Mouse (Mus musculus) liver, embryonic 15.5 days (tissue): ENCODE data around the gene Sephs2. TPM values are rescaled to one million over a fixed set of nuclear protein-coding genes. Genes with fewer than 3 reads are reported as not detected.
A peak's percentile ranks its signal among the peaks of the same experiment; 100 is the strongest.
"Not testable (repeated sequence)": the region's sequence is repeated elsewhere in the genome, so short reads cannot be mapped to it uniquely, and the experiment has no call there.

ENCODE experiments used
- ATAC-seq: fragments of 200-750 bp; cut with Nextera tagmentation; 2 replicates; pipeline ENCODE4 v1.8.0; 2017; ENCODE audit warnings: moderate number of reproducible peaks, mild to moderate bottlenecking, moderate library complexity; ENCODE audit not compliant: insufficient read depth
- H3K27ac ChIP-seq: fragments of 300-500 bp; sonication (generic); replicated peaks from 2 replicates; pipeline ENCODE4 v1.5.1; 2015; ENCODE audit warnings: mild to moderate bottlenecking, inconsistent platforms
- H3K27me3 ChIP-seq: fragments of 300-500 bp; sonication (generic); 2 replicates; pipeline ENCODE4 v1.6.1; 2015; ENCODE audit warnings: mild to moderate bottlenecking, inconsistent platforms
- H3K36me3 ChIP-seq: fragments of 300-500 bp; sonication (generic); replicated peaks from 2 replicates; pipeline ENCODE4 v1.6.1; 2015; ENCODE audit warnings: moderate library complexity, mild to moderate bottlenecking, inconsistent platforms
- H3K4me1 ChIP-seq: fragments of 300-500 bp; sonication (generic); replicated peaks from 2 replicates; pipeline ENCODE4 v1.6.1; 2015; ENCODE audit warnings: inconsistent platforms
- H3K4me2 ChIP-seq: fragments of 300-500 bp; sonication (generic); 2 replicates; pipeline ENCODE4 v1.6.1; 2015; ENCODE audit warnings: moderate library complexity, mild to moderate bottlenecking, inconsistent platforms
- H3K4me3 ChIP-seq: fragments of 300-500 bp; sonication (generic); replicated peaks from 2 replicates; pipeline ENCODE4 v1.5.1; 2015; ENCODE audit warnings: mild to moderate bottlenecking, inconsistent platforms
- H3K9ac ChIP-seq: fragments of 300-500 bp; sonication (generic); 2 replicates; pipeline ENCODE4 v1.6.1; 2015; ENCODE audit warnings: moderate library complexity, mild to moderate bottlenecking, inconsistent platforms
- H3K9me3 ChIP-seq: fragments of 300-500 bp; sonication (generic); replicated peaks from 2 replicates; pipeline ENCODE4 v1.6.1; 2016; ENCODE audit warnings: inconsistent platforms
- WGBS: fragments of 180-500 bp; shearing (Covaris S2); methylation state at CpG from one replicate; pipeline ENCODE4 v1.1.7; 2015; ENCODE audit warnings: mixed read lengths; ENCODE audit not compliant: insufficient replicate concordance; 5-methylcytosine and 5-hydroxymethylcytosine counted together
- polyA plus RNA-seq: library from polyadenylated mRNA; unstranded; fragments of >200 nt; fragmentation: Nextera tagmentation; extraction: Ambion mirVana; gene quantifications from 2 replicates; pipeline ENCODE4 v1.2.1, GENCODE M21; 2015

The Sephs2 gene
- polyA plus RNA-seq, 1 experiment from 2014 or later, result 162 TPM

GRCm38 (mm10) chr7:127253821-127254769 lies 19.8 kb downstream of the Sephs2 start:
- H3K9me3 ChIP-seq, result no peaks in the 10 kb centered on the region
- H3K36me3 ChIP-seq, result peaks cover 26% of the 10 kb centered on the region
- H3K9ac ChIP-seq, result peak overlapping the region; percentile 69
- under 1% methylated on average over 136 of the region's 136 CpGs for WGBS
- H3K27ac ChIP-seq, result peak overlapping the region; percentile 91
- peak; percentile 93 for ATAC-seq
- no peaks in the 10 kb centered on the region for H3K27me3 ChIP-seq
- peaks cover 57% of the 10 kb centered on the region for H3K4me1 ChIP-seq
- peak overlapping the region; percentile 91 for H3K4me2 ChIP-seq
- peak overlapping the region; percentile 73 for H3K4me3 ChIP-seq

DNA sequence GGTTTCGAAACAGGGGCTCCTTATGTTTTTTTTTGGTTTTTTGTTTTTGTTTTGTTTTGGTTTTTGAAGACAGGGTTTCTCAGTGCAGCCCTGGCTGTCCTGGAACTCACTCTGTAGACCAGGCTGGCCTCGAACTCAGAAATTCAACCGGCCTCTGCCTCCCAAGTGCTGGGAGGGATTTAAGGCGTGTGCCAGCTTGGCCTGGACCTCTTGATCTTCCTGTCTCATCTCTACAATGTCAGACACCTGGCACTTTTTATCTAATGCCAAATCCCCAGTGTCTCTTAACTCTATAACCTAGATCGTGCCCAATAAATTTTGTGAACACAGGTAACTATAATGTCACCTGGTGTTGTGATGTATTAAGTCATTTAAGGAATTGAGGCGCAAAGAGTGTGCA lies 20.5 kb downstream of the Sephs2 start:
- H3K4me2 ChIP-seq, result peak overlapping the region; percentile 91
- 66% methylated on average over 6 of the region's 6 CpGs for WGBS
- H3K36me3 ChIP-seq, result peaks cover 21% of the 10 kb centered on the region
- H3K27me3 ChIP-seq, result no peaks in the 10 kb centered on the region
- peak overlapping the region; percentile 73 for H3K4me3 ChIP-seq
- peaks cover 50% of the 10 kb centered on the region for H3K4me1 ChIP-seq
- H3K9me3 ChIP-seq, result no peaks in the 10 kb centered on the region
- ATAC-seq, result no peak
- H3K9ac ChIP-seq, result peak overlapping the region; percentile 69
- H3K27ac ChIP-seq, result peak overlapping the region; percentile 91

GRCm38 (mm10) chr7:127252414-127252813 lies 21.4 kb downstream of the Sephs2 start:
- Histone ChIP-seq H3K4me2 (no peak overlapping the region), H3K9ac (no peak overlapping the region), H3K27me3 (no peaks in the 10 kb centered on the region), H3K4me1 (peaks cover 47% of the 10 kb centered on the region), H3K36me3 (peaks cover 21% of the 10 kb centered on the region), H3K9me3 (no peaks in the 10 kb centered on the region), H3K27ac (no peak overlapping the region), H3K4me3 (no peak overlapping the region)
- 48% methylated on average over 2 of the region's 2 CpGs for WGBS
- no peak for ATAC-seq

DNA sequence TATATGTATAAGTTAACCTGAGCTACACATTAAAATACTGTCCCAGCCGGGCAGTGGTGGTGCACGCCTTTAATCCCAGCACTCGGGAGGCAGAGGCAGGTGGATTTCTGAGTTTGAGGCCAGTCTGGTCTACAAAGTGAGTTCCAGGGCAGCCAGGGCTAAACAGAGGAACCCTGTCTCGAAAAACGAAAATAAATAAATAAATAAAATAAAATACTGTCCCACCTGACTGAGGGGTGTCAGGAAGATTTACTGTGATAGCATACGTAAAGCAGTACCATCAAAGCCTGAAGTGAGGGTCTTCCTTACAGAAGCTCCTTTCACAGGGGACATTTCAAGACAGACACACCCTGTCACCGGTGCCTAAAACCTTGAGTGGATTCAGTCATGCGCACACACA lies 23.3 kb downstream of the Sephs2 start:
- H3K27me3 ChIP-seq, H3K4me2 ChIP-seq: not testable (repeated sequence)
- 78% methylated on average over 8 of the region's 8 CpGs for WGBS

DNA sequence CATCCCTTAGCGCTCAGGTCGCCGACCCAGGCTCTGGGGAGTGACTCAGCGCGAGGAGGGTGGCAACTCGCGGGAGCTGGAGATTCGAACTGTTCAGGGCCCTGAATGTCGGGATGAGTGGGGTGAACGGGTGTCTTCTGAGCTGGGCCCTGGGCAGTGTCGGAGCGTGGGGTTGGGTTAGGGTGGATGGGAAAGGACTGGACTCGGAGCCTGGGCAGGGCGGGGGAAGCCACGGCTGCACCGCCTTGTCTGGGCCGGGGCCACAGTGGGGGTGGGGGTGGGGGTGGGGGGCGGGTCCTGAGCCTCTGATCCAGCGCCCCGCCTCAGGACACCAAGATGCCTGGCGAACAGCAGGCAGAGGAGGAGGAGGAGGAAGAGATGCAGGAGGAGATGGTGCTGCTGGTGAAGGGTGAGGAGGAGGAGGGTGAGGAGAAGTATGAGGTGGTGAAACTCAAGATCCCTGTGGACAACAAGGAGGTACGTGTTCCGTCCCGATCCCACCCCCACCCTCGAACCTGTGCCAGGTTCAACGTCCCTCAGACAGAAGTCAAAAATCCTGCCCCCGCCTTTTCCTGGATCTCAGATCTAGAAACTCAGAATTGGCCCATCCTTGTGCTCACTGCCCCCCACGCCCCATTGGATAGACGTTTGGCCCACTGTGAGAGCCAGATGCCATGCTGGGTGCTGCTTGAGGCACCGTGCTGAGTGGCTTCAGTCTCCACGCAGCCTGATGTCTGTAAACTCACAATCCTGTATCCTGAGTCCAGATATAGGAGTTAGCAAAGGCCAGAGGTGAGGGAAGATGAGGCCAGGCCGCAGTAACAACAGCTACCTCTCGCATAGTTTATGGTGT lies 29.0 kb downstream of the Sephs2 start:
- peak overlapping the region; percentile 88 for H3K9ac ChIP-seq
- peak overlapping the region; percentile 100 for H3K4me2 ChIP-seq
- 11% methylated on average over 32 of the region's 33 CpGs for WGBS
- H3K4me3 ChIP-seq, result peak overlapping the region; percentile 84
- peaks cover 4% of the 10 kb centered on the region; the same call in 1 of the 2 replicates for H3K36me3 ChIP-seq
- H3K9me3 ChIP-seq, result no peaks in the 10 kb centered on the region
- H3K27ac ChIP-seq, result peak overlapping the region; percentile 91
- ATAC-seq, result peak; percentile 50; the same call in 1 of the 2 replicates
- no peaks in the 10 kb centered on the region for H3K27me3 ChIP-seq
- peaks cover 35% of the 10 kb centered on the region for H3K4me1 ChIP-seq

More for the DNA sequence above, 23.3 kb downstream of the Sephs2 start:
- not testable (repeated sequence) for H3K9me3 ChIP-seq, H3K4me3 ChIP-seq, ATAC-seq, H3K9ac ChIP-seq, H3K36me3 ChIP-seq, H3K27ac ChIP-seq
- peaks cover 43% of the 10 kb centered on the region for H3K4me1 ChIP-seq

DNA sequence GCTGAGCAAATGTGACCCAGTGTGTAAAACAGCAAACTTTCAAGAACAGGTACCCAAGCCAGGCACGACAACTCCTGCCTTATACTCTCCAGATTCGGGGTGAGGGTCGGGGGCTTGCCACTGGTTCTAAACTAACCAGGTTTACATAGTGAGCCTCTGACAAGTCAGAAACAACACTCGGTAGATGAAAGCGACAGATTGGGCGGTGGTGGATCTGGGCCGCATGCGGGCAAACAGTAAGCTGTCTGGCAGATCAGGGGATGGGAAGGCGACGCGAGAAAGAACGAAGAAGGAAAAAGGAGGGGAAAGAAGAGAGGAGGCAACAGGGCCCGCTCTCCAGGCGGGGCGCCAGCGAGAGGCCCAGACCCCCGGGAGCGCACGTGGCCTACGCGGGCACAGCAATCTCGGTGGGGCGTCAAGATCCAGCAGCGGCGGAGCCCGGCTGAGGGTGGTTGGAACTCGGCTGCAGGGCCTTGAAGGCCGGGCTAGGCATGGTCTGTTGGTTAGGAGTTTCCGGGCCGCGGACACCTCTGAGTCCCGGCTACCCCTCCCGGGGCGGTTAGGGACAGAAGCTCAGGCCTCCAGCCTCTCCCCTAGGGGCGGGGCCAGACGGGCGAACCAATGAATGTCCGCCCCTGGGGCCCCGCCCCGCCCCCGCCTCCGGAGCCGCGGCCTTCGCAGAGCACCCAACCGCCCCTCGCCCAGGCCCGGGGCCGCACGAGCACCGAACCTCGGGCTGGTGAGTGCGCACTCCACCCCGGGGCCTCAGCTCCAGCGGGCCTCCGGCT lies 29.8 kb downstream of the Sephs2 start, which contains the start of gene Zfp771:
Gene Zfp771 (plus strand): TSS at position 405 of the 788 bp plus-strand sequence.
- peak within 1 kb of the TSS; percentile 88 for H3K9ac ChIP-seq
- ATAC-seq, result peak; percentile 94
- no peaks in the 10 kb centered on the region for H3K9me3 ChIP-seq
- 2% methylated on average over 56 of the region's 56 CpGs for WGBS
- H3K4me2 ChIP-seq, result peak within 1 kb of the TSS; percentile 100
- peak within 1 kb of the TSS; percentile 91 for H3K27ac ChIP-seq
- peak within 1 kb of the TSS; percentile 84 for H3K4me3 ChIP-seq
- H3K27me3 ChIP-seq, result no peaks in the 10 kb centered on the region
- peaks cover 35% of the 10 kb centered on the region for H3K4me1 ChIP-seq
- no peaks in the 10 kb centered on the region for H3K36me3 ChIP-seq

DNA sequence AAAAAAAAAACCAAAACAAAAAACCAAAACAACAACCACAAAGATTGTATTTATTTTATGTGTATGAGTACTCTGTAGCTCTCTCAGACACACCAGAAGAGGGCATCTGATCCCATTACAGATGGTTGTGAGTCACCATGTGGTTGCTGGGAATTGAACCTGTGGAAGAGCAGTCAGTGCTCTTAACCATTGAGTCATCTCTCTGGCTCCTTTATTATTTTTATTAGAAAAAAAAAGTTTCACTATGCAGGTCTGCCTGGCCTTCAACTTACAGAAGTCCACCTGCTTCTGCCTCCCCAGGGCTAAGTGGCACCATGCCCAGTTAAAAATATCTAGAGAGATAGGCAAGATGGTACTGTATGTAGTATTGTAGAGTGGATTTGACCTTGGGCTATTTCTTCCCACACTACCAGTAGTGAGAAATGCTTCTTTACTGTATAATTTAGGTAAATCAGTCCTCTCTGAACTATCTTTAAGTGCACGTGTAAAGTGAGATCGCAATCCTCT lies 30.4 kb downstream of the Sephs2 start:
- Histone ChIP-seq H3K27me3 (no peaks in the 10 kb centered on the region), H3K4me2 (peak overlapping the region; percentile 100), H3K4me1 (peaks cover 35% of the 10 kb centered on the region), H3K27ac (peak overlapping the region; percentile 91; the same call in 1 of the 2 replicates), H3K9ac (no peak overlapping the region), H3K36me3 (no peaks in the 10 kb centered on the region), H3K4me3 (peak overlapping the region; percentile 84), H3K9me3 (no peaks in the 10 kb centered on the region)
- 27% methylated on average over 2 of the region's 2 CpGs for WGBS
- ATAC-seq, result no peak

DNA sequence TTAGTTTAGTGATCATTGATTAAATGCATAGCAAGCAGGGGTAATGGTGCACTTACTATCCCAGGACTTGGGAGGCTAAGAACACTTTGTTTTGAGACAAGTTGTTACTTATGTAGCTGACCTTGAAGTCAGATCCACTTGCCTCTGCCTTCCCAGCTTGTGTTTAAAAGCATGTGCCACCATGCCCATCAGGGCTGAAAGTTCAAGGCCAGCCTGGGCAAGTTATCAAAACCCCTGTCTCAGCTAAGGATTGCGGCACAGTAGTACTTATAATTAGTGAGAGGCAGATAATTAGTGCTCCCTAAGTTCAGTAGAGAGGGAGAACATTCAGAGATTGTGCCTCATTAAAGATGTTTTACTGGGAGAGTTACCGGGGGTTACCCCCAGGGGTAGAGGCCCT lies 39.1 kb downstream of the Sephs2 start:
- peaks cover 42% of the 10 kb centered on the region for H3K4me1 ChIP-seq
- H3K9me3 ChIP-seq, result no peaks in the 10 kb centered on the region
- H3K4me3 ChIP-seq, result no peak overlapping the region
- 95% methylated on average over 2 of the region's 2 CpGs for WGBS
- no peak overlapping the region for H3K4me2 ChIP-seq
- no peaks in the 10 kb centered on the region for H3K27me3 ChIP-seq
- no peak for ATAC-seq
- H3K27ac ChIP-seq, result no peak overlapping the region
- H3K9ac ChIP-seq, result no peak overlapping the region
- H3K36me3 ChIP-seq, result peaks cover 40% of the 10 kb centered on the region

DNA sequence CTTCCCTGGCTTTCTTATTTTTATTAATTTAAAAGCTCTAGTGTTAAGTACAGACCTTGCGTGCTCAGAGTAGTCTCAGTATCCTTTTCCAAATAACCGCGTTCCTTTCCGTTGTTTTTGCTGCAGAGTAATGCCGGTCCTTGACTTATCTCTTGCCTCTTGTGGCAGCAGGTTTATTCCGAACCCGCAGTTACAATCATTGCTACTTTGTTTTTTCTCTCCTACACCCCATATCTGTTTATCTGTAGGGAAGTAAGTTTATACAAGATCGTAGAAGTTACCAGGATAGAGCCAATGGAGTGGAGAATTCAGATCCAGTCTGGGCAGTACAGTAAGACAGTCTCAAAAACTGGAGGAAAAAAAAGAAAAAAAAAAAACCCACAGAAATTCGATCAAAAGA lies 40.1 kb downstream of the Sephs2 start:
- peak overlapping the region; percentile 95 for H3K9ac ChIP-seq
- peak overlapping the region; percentile 92 for H3K27ac ChIP-seq
- H3K9me3 ChIP-seq, result no peaks in the 10 kb centered on the region
- no peak for ATAC-seq
- no peaks in the 10 kb centered on the region for H3K27me3 ChIP-seq
- peak overlapping the region; percentile 90 for H3K4me3 ChIP-seq
- WGBS, result under 1% methylated on average over 9 of the region's 9 CpGs
- H3K36me3 ChIP-seq, result peaks cover 40% of the 10 kb centered on the region
- peaks cover 51% of the 10 kb centered on the region for H3K4me1 ChIP-seq
- peak overlapping the region; percentile 91 for H3K4me2 ChIP-seq

- Histone ChIP-seq H3K27ac (peak overlapping the region; percentile 92), H3K36me3 (peaks cover 40% of the 10 kb centered on the region), H3K4me1 (peaks cover 55% of the 10 kb centered on the region), H3K4me3 (peak overlapping the region; percentile 90), H3K9ac (peak overlapping the region; percentile 95), H3K27me3 (no peaks in the 10 kb centered on the region), H3K9me3 (no peaks in the 10 kb centered on the region), H3K4me2 (peak overlapping the region; percentile 91)
- WGBS, result under 1% methylated on average over 27 of the region's 27 CpGs
- ATAC-seq, result peak; percentile 49
These were observed 40.5 kb downstream of the Sephs2 start for GRCm38 (mm10) chr7:127233368-127233749.
